Mouse (Mus musculus) frontal cortex, postnatal 25 days (tissue): Measurements from ENCODE around the gene Mroh2a.

Experiments
- DNase-seq, 2 experiments: peaks; one replicate each; pipeline ENCODE4 v3.0.0; 2022; ENCODE audit warnings: low spot score in 2 of 2

The Mroh2a gene

GRCm38 (mm10) chr1:88226670-88227379 lies at the start of gene Mroh2a:
Gene Mroh2a, plus strand, starts transcription at chr1:88226986.
- peak in 1 of 2 experiments; percentile 6 for DNase-seq

- no peak for DNase-seq
Measured at GRCm38 (mm10) chr1:88179657-88180056, 47.1 kb upstream of the Mroh2a start.

GRCm38 (mm10) chr1:88186325-88186935 lies 40.4 kb upstream of the Mroh2a start:
- no peak for DNase-seq

- DNase-seq: no peak
Measured at GRCm38 (mm10) chr1:88192136-88192535, 34.6 kb upstream of the Mroh2a start.

GRCm38 (mm10) chr1:88195687-88196086 lies 31.1 kb upstream of the Mroh2a start:
- DNase-seq: no peak

- no peak for DNase-seq
Measured at GRCm38 (mm10) chr1:88197443-88197842, 29.3 kb upstream of the Mroh2a start.

GRCm38 (mm10) chr1:88199996-88200395 lies 26.8 kb upstream of the Mroh2a start:
- DNase-seq: no peak

- no peak for DNase-seq
Measured at GRCm38 (mm10) chr1:88200456-88200855, 26.3 kb upstream of the Mroh2a start, which contains the start of gene Ugt1a2. Gene Ugt1a2, plus strand, starts transcription at chr1:88200601.

- DNase-seq: peak; percentile 65 to 80
Measured at GRCm38 (mm10) chr1:88205294-88205922, 21.4 kb upstream of the Mroh2a start, which contains the start of gene Dnajb3. Gene Dnajb3, minus strand, starts transcription at chr1:88205782.

GRCm38 (mm10) chr1:88206843-88207479 lies 19.8 kb upstream of the Mroh2a start:
- DNase-seq: no peak

- DNase-seq: no peak
Measured at GRCm38 (mm10) chr1:88211812-88212211, 15.0 kb upstream of the Mroh2a start, which contains the start of gene Ugt1a1. Gene Ugt1a1, plus strand, starts transcription at chr1:88211959.

- DNase-seq: no peak
Measured at GRCm38 (mm10) chr1:88212341-88213045, 14.3 kb upstream of the Mroh2a start.

GRCm38 (mm10) chr1:88213061-88213460 lies 13.7 kb upstream of the Mroh2a start:
- no peak for DNase-seq

- DNase-seq: no peak
Measured at GRCm38 (mm10) chr1:88213766-88214461, 12.9 kb upstream of the Mroh2a start.

- DNase-seq: no peak
Measured at GRCm38 (mm10) chr1:88214462-88214952, 12.3 kb upstream of the Mroh2a start.

- DNase-seq: no peak
Measured at GRCm38 (mm10) chr1:88215466-88216380, 11.1 kb upstream of the Mroh2a start.

GRCm38 (mm10) chr1:88216551-88216950 lies 10.2 kb upstream of the Mroh2a start:
- DNase-seq: no peak

- DNase-seq: no peak
Measured at GRCm38 (mm10) chr1:88217144-88217543, 9.6 kb upstream of the Mroh2a start.

- no peak for DNase-seq
Measured at GRCm38 (mm10) chr1:88217576-88217975, 9.2 kb upstream of the Mroh2a start.

- no peak for DNase-seq
Measured at GRCm38 (mm10) chr1:88218051-88218450, 8.7 kb upstream of the Mroh2a start.
